Mouse (Mus musculus) G1E (cell line): ENCODE data around the gene Slc8a2. TPM values are rescaled to one million over a fixed set of nuclear protein-coding genes. Genes with fewer than 3 reads are reported as not detected.

Source experiments
- ATAC-seq: 2 replicates; pipeline ENCODE4 v1.8.0; 2016; ENCODE audit warnings: mild to moderate bottlenecking; ENCODE audit not compliant: insufficient number of reproducible peaks, poor library complexity, low FRiP score, severe bottlenecking; ENCODE audit errors: extremely low read depth
- DNase-seq: peaks from one replicate; pipeline ENCODE4 v3.0.0; 2012; ENCODE audit warnings: low spot score
- H3K27me3 ChIP-seq: 2 replicates; pipeline ENCODE4 v1.6.1; 2012; ENCODE audit warnings: mild to moderate bottlenecking, low read length, inconsistent platforms; ENCODE audit not compliant: insufficient read depth
- H3K36me3 ChIP-seq: replicated peaks from 2 replicates; pipeline ENCODE3; 2012; ENCODE audit warnings: mild to moderate bottlenecking, inconsistent platforms
- H3K4me1 ChIP-seq: 2 replicates; pipeline ENCODE4 v1.6.1; 2012; ENCODE audit warnings: low read depth, low read length, inconsistent platforms, mixed read lengths; ENCODE audit not compliant: insufficient read depth
- H3K4me3 ChIP-seq: 2 replicates; pipeline ENCODE4 v1.5.1; 2012; ENCODE audit warnings: low read depth, mild to moderate bottlenecking, inconsistent platforms, low read length, moderate library complexity, mixed read lengths
- H3K9me3 ChIP-seq: replicated peaks from 2 replicates; pipeline ENCODE4 v1.6.1; 2012; ENCODE audit warnings: inconsistent platforms
- CTCF ChIP-seq: IDR thresholded peaks from 2 replicates; pipeline ENCODE4 v1.5.1; 2012; ENCODE audit warnings: low read depth, low read length, inconsistent platforms, mixed read lengths
- GATA1 ChIP-seq: IDR thresholded peaks from 2 replicates; pipeline ENCODE4 v1.6.1; 2012; ENCODE audit warnings: borderline replicate concordance, low read length, inconsistent platforms, mixed read lengths
- GATA2 ChIP-seq: IDR thresholded peaks from 2 replicates; pipeline ENCODE4 v1.6.1; 2012; ENCODE audit warnings: low read depth, low read length, inconsistent platforms, borderline replicate concordance
- POLR2AphosphoS5 ChIP-seq: IDR thresholded peaks from 2 replicates; pipeline ENCODE4 v1.6.1; 2012; ENCODE audit warnings: low read depth, low read length, inconsistent platforms; ENCODE audit not compliant: insufficient replicate concordance
- TAL1 ChIP-seq: conservative IDR thresholded peaks from 2 replicates; pipeline ENCODE4 v1.6.1; 2012; ENCODE audit warnings: low read depth, low read length, inconsistent platforms, mixed read lengths
- polyA plus RNA-seq: library from polyadenylated mRNA; stranded (reverse); fragments of >175 nt; gene quantifications from 2 replicates; pipeline ENCODE4 v1.2.3, GENCODE M21; 2012
- total RNA-seq, 2 experiments: library from RNA; stranded (forward) in 1 of 2; stranded (reverse) in 1 of 2; fragments of 200-1000 nt in 1 of 2; fragments of >200 nt in 1 of 2; fragmentation: Nextera tagmentation in 1 of 2; gene quantifications; 2 replicates each; pipeline ENCODE4 v1.2.3; 2014 to 2017

Slc8a2 gene
- total and polyA plus RNA-seq, 3 experiments: 0.03 to 0.23 (median 0.05) TPM

DNA sequence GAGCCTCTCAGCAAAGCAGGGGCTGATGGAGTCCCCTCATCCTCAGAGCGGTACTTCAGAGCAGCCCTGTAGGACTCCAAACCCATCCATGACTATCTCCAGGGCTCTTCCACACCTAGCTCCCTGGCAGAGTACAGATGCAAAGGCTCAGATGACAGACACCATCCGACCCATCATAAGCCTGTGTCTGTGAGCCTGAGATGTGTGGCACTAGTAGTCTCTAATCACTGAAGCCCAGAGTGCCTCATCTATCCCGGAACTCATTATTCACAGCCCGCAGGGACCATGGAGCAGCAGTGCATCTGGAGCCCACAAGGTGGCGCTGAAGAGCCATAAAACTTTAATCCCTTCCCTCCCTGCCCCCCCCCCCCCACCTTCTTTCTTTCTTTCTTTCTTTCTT is 62.7 kb downstream of the Slc8a2 start:
- peaks cover 13% of the 10 kb centered on the region for H3K36me3 ChIP-seq
- no peak overlapping the region for H3K4me3 ChIP-seq
- no peak for TF ChIP-seq POLR2AphosphoS5
- TF ChIP-seq TAL1: no peak
- TF ChIP-seq CTCF: peak; percentile 61
- TF ChIP-seq GATA1: no peak
- peaks cover 8% of the 10 kb centered on the region; the same call in 1 of the 2 replicates for H3K27me3 ChIP-seq
- peaks cover 7% of the 10 kb centered on the region for H3K4me1 ChIP-seq
- DNase-seq (peak; percentile 37), ATAC-seq (no peak)
- no peaks in the 10 kb centered on the region for H3K9me3 ChIP-seq

DNA sequence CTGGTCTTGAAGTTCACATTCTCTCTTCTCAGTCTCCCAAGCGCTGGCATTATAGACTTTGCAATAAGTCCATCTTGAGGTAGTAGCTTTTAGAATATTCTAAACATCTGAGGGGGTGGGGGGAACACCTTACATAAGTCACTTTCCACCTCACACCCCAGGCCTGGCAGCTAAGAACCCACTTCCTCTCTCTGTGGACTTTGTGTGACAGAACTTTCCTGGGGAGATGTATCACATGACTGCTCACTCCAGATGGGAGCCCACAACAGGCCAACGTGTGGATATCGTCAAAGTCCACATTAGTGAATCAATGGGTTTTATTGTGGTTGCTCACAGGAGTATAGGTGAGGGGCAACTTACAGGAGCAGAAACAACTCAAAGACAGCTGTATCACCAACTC is 64.1 kb downstream of the Slc8a2 start:
- TF ChIP-seq TAL1: no peak
- no peak for TF ChIP-seq GATA1
- H3K4me1 ChIP-seq: peaks cover 8% of the 10 kb centered on the region
- peaks cover 8% of the 10 kb centered on the region; the same call in 1 of the 2 replicates for H3K27me3 ChIP-seq
- ATAC-seq (no peak), DNase-seq (no peak)
- peaks cover 22% of the 10 kb centered on the region for H3K36me3 ChIP-seq
- H3K4me3 ChIP-seq: no peak overlapping the region
- no peaks in the 10 kb centered on the region for H3K9me3 ChIP-seq

DNA sequence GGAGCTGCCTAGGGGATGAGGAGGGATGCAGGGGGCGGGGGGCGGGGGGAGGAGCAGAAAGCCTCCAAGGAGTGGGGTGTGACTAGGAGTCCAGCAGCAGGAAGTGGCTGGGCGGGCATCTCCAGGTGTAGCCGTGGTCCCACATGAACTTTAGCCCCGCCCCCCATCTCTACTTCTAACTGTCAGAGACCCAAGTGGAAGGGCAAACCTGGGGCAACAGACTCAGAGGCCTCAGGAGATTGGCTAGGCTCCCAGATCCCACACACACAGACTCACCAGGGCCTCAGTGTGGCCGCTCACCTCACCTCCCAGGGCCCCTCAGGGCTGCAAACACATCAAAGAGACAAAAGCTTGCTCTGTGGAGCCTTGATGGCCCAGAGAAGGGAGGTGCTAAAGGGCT is 67.0 kb downstream of the Slc8a2 start:
- no peak for DNase-seq
- H3K4me3 ChIP-seq: no peak overlapping the region
- H3K36me3 ChIP-seq: peaks cover 48% of the 10 kb centered on the region
- H3K9me3 ChIP-seq: no peaks in the 10 kb centered on the region
- no peak for ATAC-seq
- H3K4me1 ChIP-seq: peaks cover 11% of the 10 kb centered on the region
- H3K27me3 ChIP-seq: no peaks in the 10 kb centered on the region
- TF ChIP-seq GATA2 (no peak), TAL1 (no peak), CTCF (no peak), GATA1 (no peak), POLR2AphosphoS5 (no peak)

DNA sequence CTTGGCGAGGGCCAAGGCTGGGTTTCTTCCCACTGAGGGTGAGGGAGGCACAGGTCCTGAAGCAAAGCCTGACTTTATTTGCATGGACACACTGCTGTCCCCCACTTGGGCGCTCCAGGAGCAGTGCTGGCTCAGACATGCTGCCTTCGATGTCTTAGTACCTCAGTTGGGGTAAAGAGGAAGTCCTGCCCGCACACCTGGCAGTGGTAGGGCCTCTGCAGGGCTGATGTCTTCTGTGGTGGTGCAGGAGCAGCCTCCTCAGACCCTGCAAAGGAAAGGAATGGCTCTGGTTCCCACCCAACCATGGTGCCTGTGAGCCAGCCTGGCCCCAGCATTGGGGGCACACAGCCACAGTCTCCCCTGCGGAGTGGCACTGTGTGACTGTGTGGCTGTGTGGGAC is 67.5 kb downstream of the Slc8a2 start:
- H3K4me3 ChIP-seq: 0 out of 2 replicates have a peak overlapping the region, but pooled peaks have one; percentile 27
- no peak for DNase-seq
- H3K4me1 ChIP-seq: peaks cover 10% of the 10 kb centered on the region
- H3K36me3 ChIP-seq: peaks cover 54% of the 10 kb centered on the region
- H3K9me3 ChIP-seq: no peaks in the 10 kb centered on the region
- no peak for TF ChIP-seq CTCF
- no peak for TF ChIP-seq GATA2
- no peak for TF ChIP-seq POLR2AphosphoS5
- no peak for TF ChIP-seq GATA1
- TF ChIP-seq TAL1: no peak
- no peaks in the 10 kb centered on the region for H3K27me3 ChIP-seq
- no peak for ATAC-seq

DNA sequence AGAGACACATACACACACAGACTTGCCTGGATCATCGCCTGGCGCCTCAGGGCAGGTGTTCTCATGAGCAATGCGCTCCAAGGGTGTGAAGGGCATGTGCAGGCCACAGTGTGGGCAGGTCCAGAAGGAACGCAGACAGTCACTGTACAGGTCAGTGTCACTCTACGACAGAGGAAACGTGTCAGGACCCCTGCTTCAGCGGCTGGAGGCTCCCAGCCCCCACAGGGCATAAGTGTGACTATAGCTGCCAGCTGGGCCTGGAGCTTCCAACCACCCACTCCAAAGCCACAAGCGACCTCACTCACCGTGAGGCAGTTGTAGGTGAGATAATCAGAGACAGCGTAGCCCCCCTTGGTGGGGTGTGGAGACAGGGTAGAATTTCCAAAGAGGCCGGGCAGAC is 68.9 kb downstream of the Slc8a2 start:
- Histone ChIP-seq H3K9me3 (no peaks in the 10 kb centered on the region), H3K4me3 (no peak overlapping the region), H3K4me1 (peaks cover 7% of the 10 kb centered on the region), H3K36me3 (peaks cover 67% of the 10 kb centered on the region), H3K27me3 (no peaks in the 10 kb centered on the region)
- DNase-seq (no peak), ATAC-seq (no peak)
- TF ChIP-seq TAL1 (no peak), CTCF (no peak)

DNA sequence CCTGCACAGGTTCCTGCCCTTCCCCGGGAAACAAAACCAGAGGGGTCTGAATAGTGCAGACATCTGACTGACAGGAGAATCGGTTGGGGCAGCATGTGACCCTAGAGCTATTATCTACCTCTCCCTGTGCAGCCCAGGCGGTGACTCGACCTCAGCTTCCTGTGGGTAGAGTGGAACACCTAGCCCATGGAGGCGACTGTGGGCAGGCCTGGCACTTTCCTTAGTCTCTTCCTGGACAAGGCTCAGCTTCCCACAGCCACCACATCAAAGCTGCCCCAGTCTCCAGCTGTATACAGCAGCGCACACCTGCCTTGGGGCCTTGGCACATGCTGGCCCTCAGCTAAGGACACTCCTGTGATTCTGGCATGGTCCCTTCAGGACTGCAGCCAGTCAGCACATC is 71.5 kb downstream of the Slc8a2 start:
- peaks cover 91% of the 10 kb centered on the region for H3K36me3 ChIP-seq
- H3K4me1 ChIP-seq: peaks cover 14% of the 10 kb centered on the region
- no peaks in the 10 kb centered on the region for H3K9me3 ChIP-seq
- ATAC-seq: no peak
- H3K27me3 ChIP-seq: no peaks in the 10 kb centered on the region
- DNase-seq: no peak
- TF ChIP-seq POLR2AphosphoS5: no peak
- TF ChIP-seq TAL1: no peak
- no peak for TF ChIP-seq GATA2
- no peak for TF ChIP-seq CTCF
- TF ChIP-seq GATA1: no peak
- H3K4me3 ChIP-seq: no peak overlapping the region

DNA sequence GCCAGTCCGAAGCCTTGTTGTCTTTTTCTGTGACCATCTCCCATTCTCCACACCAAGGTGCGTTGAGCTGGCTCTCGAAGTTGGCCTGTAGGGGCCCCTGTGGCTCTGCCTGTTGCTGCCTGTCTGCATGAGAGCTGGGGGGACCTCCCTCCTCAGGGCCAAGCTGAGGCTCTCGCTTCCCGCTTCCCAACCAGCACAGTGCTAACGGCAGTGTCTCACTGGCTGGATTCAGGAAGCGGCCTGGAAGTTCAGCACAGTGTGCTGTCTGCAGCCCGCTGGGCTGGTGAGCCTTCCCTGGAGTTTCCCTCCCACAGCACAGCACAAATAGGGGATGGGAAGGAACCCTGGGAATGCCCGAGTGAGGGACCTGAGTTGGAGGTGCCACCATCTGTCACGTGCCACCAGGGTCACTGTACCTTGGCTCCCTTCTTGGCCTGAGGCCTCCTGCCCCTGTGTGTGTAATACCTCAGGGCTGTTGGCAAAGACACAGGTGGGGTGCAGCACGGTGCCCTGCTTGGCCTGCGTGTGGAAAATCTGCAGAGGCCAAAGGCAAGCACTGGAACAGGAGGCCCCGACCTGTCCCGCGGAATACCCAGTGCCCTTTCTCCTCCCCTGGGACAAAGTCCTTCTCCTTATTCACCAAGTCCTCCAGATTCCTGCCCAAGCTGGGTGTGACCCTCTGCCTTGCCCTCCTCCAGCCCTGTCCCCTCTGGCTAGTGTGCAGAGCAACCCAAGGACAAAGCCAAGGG is 73.3 kb downstream of the Slc8a2 start:
- no peaks in the 10 kb centered on the region for H3K27me3 ChIP-seq
- no peak for TF ChIP-seq POLR2AphosphoS5
- no peak for TF ChIP-seq GATA1
- no peaks in the 10 kb centered on the region for H3K9me3 ChIP-seq
- H3K4me1 ChIP-seq: peaks cover 16% of the 10 kb centered on the region
- DNase-seq (no peak), ATAC-seq (no peak)
- no peak overlapping the region for H3K4me3 ChIP-seq
- peaks cover 93% of the 10 kb centered on the region for H3K36me3 ChIP-seq
